Mouse (Mus musculus): ENCODE data around the gene Ubac2.

- TF ChIP-seq EP300 (IDR thresholded peaks at IDR 0.05; ENCODE audit: low read depth) (no peak), CTCF (IDR thresholded peaks at IDR 0.05; ENCODE audit: low read depth) (no peak)
These were observed 135.1 kb downstream of the Ubac2 start for GRCm38 (mm10) chr14:122013417-122013951.
